Mouse (Mus musculus): ENCODE measurements around the gene Rap1b. TPM values are rescaled to one million over a fixed set of nuclear protein-coding genes. Genes with fewer than 3 reads are reported as not detected.

The Rap1b gene
- polyA plus RNA-seq, 1 experiment from 2014 or later = 160 TPM

- Histone ChIP-seq H3K9ac (no peak overlapping the region), H3K36me3 (no peaks in the 10 kb centered on the region), H3K4me1 (peaks cover 10% of the 10 kb centered on the region), H3K27me3 (no peaks in the 10 kb centered on the region), H3K9me3 (no peaks in the 10 kb centered on the region), H3K4me3 (no peak overlapping the region), H3K4me2 (replicated peaks) (no peak overlapping the region), H3K27ac (no peak overlapping the region)
- no peak for ATAC-seq (ENCODE audit: insufficient number of reproducible peaks, insufficient read depth, low FRiP score, low TSS enrichment)
- 70% methylated on average over 4 of the region's 4 CpGs for WGBS
These were observed 50.6 kb downstream of the Rap1b start for GRCm38 (mm10) chr10:117795206-117795605.

GRCm38 (mm10) chr10:117793436-117794030 lies 52.3 kb downstream of the Rap1b start:
- Histone ChIP-seq H3K4me2 (replicated peaks) (peak overlapping the region; percentile 65), H3K4me1 (peaks cover 10% of the 10 kb centered on the region), H3K9ac (no peak overlapping the region), H3K9me3 (no peaks in the 10 kb centered on the region), H3K36me3 (no peaks in the 10 kb centered on the region), H3K27ac (no peak overlapping the region), H3K4me3 (0 out of 2 replicates have a peak overlapping the region, but pooled peaks have one; percentile 73), H3K27me3 (no peaks in the 10 kb centered on the region)
- no peak for ATAC-seq (ENCODE audit: insufficient number of reproducible peaks, insufficient read depth, low FRiP score, low TSS enrichment)
- 75% methylated on average over 11 of the region's 11 CpGs for WGBS

DNA sequence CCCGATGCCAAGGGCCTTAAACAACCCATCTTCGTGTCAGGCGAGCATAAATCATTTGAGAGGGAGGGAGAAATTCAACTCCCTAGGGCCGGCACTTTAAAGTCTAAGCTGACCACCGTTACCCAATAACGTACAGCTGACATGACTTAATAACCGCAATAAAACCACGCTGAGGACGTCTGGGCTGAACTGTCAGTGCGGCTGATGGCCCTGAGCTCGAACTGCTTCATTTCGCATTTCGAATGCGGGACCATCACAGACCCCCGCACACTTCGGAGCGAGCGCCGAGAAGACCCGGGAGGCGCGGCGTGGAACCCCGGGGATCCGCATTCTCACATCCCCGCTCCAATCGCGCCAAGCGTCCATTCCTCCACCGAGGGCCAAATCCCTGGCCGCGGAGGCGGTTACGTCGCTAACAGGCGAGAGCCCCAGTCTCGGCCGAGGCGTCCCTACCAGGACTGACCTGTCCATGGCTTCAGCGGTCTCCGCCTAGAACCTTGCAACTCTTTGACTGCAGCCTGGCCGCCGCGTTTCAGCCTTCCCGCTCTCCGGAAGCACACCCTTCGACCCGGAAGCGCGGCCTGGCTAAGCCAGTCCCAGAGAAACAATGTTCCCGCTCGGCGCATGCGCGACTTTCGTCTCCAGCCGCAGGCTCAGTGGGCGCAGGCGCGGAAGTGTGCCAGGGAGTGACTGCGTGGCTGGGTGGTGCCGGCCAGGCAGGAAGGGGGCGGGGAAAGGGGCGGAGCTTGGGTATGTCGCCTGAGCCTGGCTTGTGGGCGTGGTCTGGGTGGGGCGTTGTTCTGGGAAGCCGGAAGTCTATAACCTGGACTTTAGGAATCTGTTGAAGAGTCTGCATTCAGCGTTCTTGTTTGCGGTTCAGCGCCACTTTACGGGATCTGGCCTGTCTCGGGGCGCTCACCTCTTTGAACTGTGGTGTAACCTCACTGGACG lies 53.4 kb downstream of the Rap1b start, which contains the start of gene Nup107:
TSS of gene Nup107 (minus strand) at position 565 of the 951 bp plus-strand sequence.
- peaks cover 6% of the 10 kb centered on the region for H3K36me3 ChIP-seq
- H3K4me1 ChIP-seq = peaks cover 10% of the 10 kb centered on the region
- H3K4me2 ChIP-seq (replicated peaks) = peak within 1 kb of the TSS; percentile 65
- no peaks in the 10 kb centered on the region for H3K9me3 ChIP-seq
- H3K4me3 ChIP-seq = peak within 1 kb of the TSS; percentile 73
- H3K27me3 ChIP-seq = no peaks in the 10 kb centered on the region
- WGBS = under 1% methylated on average over 75 of the region's 75 CpGs
- H3K9ac ChIP-seq = peak within 1 kb of the TSS; percentile 67
- peak; percentile 99 for ATAC-seq (ENCODE audit: insufficient number of reproducible peaks, insufficient read depth, low FRiP score, low TSS enrichment)
- H3K27ac ChIP-seq = peak within 1 kb of the TSS; percentile 65; the same call in 1 of the 2 replicates

- peaks cover 10% of the 10 kb centered on the region for H3K4me1 ChIP-seq
- H3K4me2 ChIP-seq (replicated peaks) = peak overlapping the region; percentile 65
- 88% methylated on average over 2 of the region's 2 CpGs for WGBS
- no peaks in the 10 kb centered on the region for H3K9me3 ChIP-seq
- ATAC-seq (ENCODE audit: insufficient number of reproducible peaks, insufficient read depth, low FRiP score, low TSS enrichment) = no peak
- H3K27ac ChIP-seq = no peak overlapping the region
- H3K9ac ChIP-seq = no peak overlapping the region
- peaks cover 19% of the 10 kb centered on the region for H3K36me3 ChIP-seq
- no peaks in the 10 kb centered on the region for H3K27me3 ChIP-seq
- peak overlapping the region; percentile 73; the same call in 1 of the 2 replicates for H3K4me3 ChIP-seq
These were observed 54.7 kb downstream of the Rap1b start for GRCm38 (mm10) chr10:117791171-117791470.

DNA sequence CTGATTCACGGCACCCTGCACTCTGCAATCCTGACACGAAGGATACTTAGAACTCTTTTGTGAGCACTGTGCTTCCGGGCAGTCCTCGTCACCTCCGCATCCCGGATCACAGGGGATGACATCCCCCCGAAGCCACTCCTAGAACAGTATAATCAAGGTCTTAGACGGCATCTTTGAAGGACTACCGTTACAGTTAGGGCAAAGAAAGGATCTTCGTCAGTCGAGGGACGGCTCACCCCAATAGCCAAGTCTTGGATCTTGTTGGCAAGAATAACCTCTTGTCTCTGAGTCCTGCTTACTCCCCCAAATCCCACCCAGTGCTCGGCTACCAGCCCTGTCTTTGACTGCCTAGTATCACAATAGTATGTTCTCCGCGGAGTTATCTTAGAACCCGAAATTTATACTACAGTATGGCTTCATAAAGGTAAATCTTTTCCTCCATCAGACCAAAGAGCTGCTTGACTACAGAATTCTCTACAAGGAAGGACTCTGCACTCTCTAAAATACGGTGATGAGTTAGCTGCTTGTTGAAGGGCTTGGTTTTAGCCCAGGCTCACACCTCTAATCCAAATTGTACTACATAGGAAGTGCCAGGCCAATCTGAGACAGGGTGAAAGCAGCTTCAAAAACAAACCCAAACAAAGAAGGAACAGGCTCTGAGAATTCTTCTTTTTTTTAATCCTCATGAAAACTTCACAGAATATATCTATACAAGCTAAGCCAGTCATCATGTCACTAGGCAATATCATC lies 55.2 kb downstream of the Rap1b start:
- Histone ChIP-seq H3K27me3 (no peaks in the 10 kb centered on the region), H3K4me3 (no peak overlapping the region), H3K27ac (no peak overlapping the region), H3K4me1 (peaks cover 10% of the 10 kb centered on the region), H3K4me2 (replicated peaks) (peak overlapping the region; percentile 65), H3K36me3 (peaks cover 24% of the 10 kb centered on the region), H3K9ac (no peak overlapping the region), H3K9me3 (no peaks in the 10 kb centered on the region)
- 94% methylated on average over 17 of the region's 17 CpGs for WGBS
- ATAC-seq (ENCODE audit: insufficient number of reproducible peaks, insufficient read depth, low FRiP score, low TSS enrichment) = no peak

DNA sequence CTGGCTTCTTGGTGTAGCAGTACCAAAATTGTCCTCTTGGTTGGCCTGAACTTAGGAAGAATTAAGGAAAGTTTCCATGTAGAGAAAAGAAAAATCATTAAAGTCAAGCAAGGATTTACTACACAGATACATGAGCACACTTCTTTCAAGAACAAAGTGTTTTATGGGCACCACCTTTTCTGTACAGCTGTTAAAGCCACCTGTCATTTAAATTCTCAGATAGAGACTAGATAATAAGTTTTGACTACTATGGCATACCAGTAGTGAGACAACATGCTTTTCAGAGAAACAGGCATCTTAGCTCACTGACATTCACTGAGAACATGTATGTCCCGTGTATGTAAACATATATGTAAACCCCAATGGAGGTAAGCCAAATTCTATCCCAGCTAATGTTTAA lies 55.8 kb downstream of the Rap1b start:
- no peak overlapping the region for H3K4me2 ChIP-seq (replicated peaks)
- ATAC-seq (ENCODE audit: insufficient number of reproducible peaks, insufficient read depth, low FRiP score, low TSS enrichment) = no peak
- peaks cover 10% of the 10 kb centered on the region for H3K4me1 ChIP-seq
- H3K27ac ChIP-seq = no peak overlapping the region
- H3K27me3 ChIP-seq = no peaks in the 10 kb centered on the region
- H3K4me3 ChIP-seq = no peak overlapping the region
- peaks cover 29% of the 10 kb centered on the region for H3K36me3 ChIP-seq
- no peaks in the 10 kb centered on the region for H3K9me3 ChIP-seq
- no peak overlapping the region for H3K9ac ChIP-seq
- 95% methylated on average over 1 of the region's 1 CpGs for WGBS

DNA sequence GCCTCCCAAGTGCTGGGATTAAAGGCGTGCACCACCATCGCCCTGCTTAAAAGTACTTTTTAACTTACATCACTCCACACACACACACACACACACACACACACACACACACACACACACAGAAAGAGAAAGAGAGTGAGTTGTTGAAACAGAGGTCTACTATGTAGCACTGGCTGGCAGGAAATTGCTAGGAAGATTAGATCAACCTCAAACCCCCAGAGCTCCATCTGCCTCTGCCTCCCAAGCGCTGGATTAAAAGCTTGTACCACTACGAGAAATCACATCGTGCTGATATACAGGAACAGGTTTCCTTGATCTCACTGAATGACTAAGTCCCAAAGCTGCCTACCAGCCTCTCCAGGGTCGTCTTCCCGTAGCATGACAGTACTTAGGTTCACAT lies 61.2 kb downstream of the Rap1b start:
- Histone ChIP-seq H3K9ac (no peak overlapping the region), H3K27ac (no peak overlapping the region), H3K4me1 (no peaks in the 10 kb centered on the region), H3K4me3 (no peak overlapping the region), H3K9me3 (no peaks in the 10 kb centered on the region), H3K4me2 (replicated peaks) (no peak overlapping the region), H3K27me3 (no peaks in the 10 kb centered on the region), H3K36me3 (peaks cover 76% of the 10 kb centered on the region)
- 94% methylated on average over 7 of the region's 7 CpGs for WGBS
- ATAC-seq (ENCODE audit: insufficient number of reproducible peaks, insufficient read depth, low FRiP score, low TSS enrichment) = no peak

DNA sequence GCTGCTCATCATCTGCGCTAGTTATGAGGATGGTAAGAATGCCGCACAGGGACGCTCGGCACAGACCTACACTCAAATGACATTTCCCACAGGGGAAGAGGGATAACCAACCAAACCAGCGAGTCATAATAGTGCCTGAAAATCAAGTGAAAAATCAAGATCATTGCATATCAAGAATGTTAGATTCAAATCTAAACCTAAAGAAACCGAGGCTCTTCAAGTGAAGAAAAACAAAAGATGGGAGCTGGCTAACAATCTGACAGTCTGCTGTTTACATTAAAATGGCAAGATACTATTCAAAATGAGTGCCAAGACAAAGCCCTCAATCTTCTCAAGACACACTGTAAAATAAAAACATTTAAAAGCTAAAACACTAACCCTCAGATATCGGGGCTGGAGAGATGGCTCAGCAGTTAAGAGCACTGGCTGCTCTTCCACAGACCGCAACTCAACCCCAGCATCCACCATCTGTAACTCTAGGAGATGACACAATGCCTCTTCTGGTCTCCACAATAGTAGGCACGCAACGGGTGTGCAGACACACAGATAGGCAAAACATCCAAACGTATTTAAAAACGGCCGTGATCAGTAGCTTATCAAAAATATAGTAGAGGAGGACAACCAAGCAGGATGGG lies 61.9 kb downstream of the Rap1b start:
- Histone ChIP-seq H3K4me3 (no peak overlapping the region), H3K9me3 (no peaks in the 10 kb centered on the region), H3K27me3 (no peaks in the 10 kb centered on the region), H3K4me1 (no peaks in the 10 kb centered on the region), H3K4me2 (replicated peaks) (no peak overlapping the region), H3K27ac (no peak overlapping the region), H3K36me3 (peaks cover 79% of the 10 kb centered on the region), H3K9ac (no peak overlapping the region)
- ATAC-seq (ENCODE audit: insufficient number of reproducible peaks, insufficient read depth, low FRiP score, low TSS enrichment) = no peak
- 92% methylated on average over 13 of the region's 13 CpGs for WGBS

DNA sequence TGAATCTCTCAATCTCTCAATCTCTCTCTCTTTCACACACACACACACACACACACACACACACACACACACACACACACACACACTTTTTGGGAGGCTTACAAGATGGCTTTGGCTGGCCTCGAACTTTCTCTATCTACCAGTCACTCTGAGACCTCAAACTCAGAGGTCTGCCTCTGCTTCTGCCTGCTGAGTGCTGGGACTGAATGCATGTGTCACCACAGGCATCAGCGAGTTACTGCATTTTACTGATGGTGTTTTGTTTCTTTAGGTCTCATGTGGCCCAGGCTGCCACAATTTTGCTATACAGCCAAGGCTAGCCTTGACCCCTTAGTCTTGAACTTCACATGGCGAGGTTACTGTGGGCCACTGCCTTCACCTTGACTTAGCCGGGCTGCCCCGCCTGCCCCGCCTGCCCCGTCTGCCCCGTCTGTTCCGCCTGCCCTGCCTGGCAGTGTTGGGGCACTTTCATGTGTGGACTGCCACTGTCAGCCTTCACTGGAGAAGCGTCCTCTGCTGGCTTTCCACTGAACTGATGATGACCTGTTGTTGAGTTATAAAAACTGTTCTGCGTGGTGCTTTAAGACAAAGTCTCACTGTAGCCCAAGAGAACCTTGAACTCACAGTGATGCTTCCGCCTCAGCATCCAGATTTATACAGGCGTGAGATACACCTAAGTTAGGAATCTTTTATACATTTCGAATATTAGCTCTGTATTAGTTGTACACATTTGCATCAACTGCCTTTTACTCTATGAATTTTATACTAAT lies 63.2 kb downstream of the Rap1b start:
- H3K4me3 ChIP-seq = no peak overlapping the region
- no peaks in the 10 kb centered on the region for H3K9me3 ChIP-seq
- no peak overlapping the region for H3K9ac ChIP-seq
- H3K27me3 ChIP-seq = no peaks in the 10 kb centered on the region
- 92% methylated on average over 14 of the region's 14 CpGs for WGBS
- H3K36me3 ChIP-seq = peaks cover 87% of the 10 kb centered on the region
- no peaks in the 10 kb centered on the region for H3K4me1 ChIP-seq
- H3K4me2 ChIP-seq (replicated peaks) = no peak overlapping the region
- H3K27ac ChIP-seq = no peak overlapping the region
- no peak for ATAC-seq (ENCODE audit: insufficient number of reproducible peaks, insufficient read depth, low FRiP score, low TSS enrichment)

GRCm38 (mm10) chr10:117782056-117782455 lies 63.8 kb downstream of the Rap1b start:
- no peak for ATAC-seq (ENCODE audit: insufficient number of reproducible peaks, insufficient read depth, low FRiP score, low TSS enrichment)
- Histone ChIP-seq H3K9ac (no peak overlapping the region), H3K36me3 (peaks cover 84% of the 10 kb centered on the region), H3K4me3 (no peak overlapping the region), H3K9me3 (no peaks in the 10 kb centered on the region), H3K4me2 (replicated peaks) (no peak overlapping the region), H3K27ac (no peak overlapping the region), H3K27me3 (no peaks in the 10 kb centered on the region), H3K4me1 (no peaks in the 10 kb centered on the region)
- WGBS = 94% methylated on average over 2 of the region's 2 CpGs

Data from embryonic facial prominence, embryonic 12.5 days (tissue).